Mouse (Mus musculus) thymus, postnatal 10 days (tissue): ENCODE data around the gene Cntn2.
"Not testable (repeated sequence)": the region's sequence is repeated elsewhere in the genome, so short reads cannot be mapped to it uniquely, and the experiment has no call there.

Experiments used
- DNase-seq, 2 experiments: peaks; one replicate each; pipeline ENCODE4 v3.0.0; 2021; ENCODE audit warnings: low spot score in 2 of 2

The Cntn2 gene

GRCm38 (mm10) chr1:132511521-132511920 lies 31.5 kb downstream of the Cntn2 start:
- DNase-seq, result no peak

- DNase-seq, result no peak
Measured at GRCm38 (mm10) chr1:132509771-132510170, 33.3 kb downstream of the Cntn2 start.

- no peak for DNase-seq
Measured at GRCm38 (mm10) chr1:132506656-132507055, 36.4 kb downstream of the Cntn2 start.

- DNase-seq, result no peak
Measured at GRCm38 (mm10) chr1:132506058-132506457, 37.0 kb downstream of the Cntn2 start, which contains the start of gene Tmem81. Tmem81 (plus strand) TSS chr1:132506230.

GRCm38 (mm10) chr1:132505155-132505554 lies 37.9 kb downstream of the Cntn2 start:
- no peak for DNase-seq

- DNase-seq, result no peak
Measured at GRCm38 (mm10) chr1:132500535-132500934, 42.5 kb downstream of the Cntn2 start.

- DNase-seq, result no peak
Measured at GRCm38 (mm10) chr1:132483759-132484158, 59.3 kb downstream of the Cntn2 start.

GRCm38 (mm10) chr1:132483234-132483633 lies 59.8 kb downstream of the Cntn2 start:
- no peak for DNase-seq

GRCm38 (mm10) chr1:132481619-132482018 lies 61.4 kb downstream of the Cntn2 start:
- no peak for DNase-seq

GRCm38 (mm10) chr1:132479438-132479837 lies 63.6 kb downstream of the Cntn2 start:
- no peak for DNase-seq

GRCm38 (mm10) chr1:132476928-132477691 lies 65.9 kb downstream of the Cntn2 start, which contains the start of gene Rbbp5:
Rbbp5 (plus strand) TSS chr1:132477365.
- peak; percentile 76 to 87 for DNase-seq

- DNase-seq, result no peak
Measured at GRCm38 (mm10) chr1:132476575-132476927, 66.5 kb downstream of the Cntn2 start.

GRCm38 (mm10) chr1:132474496-132474895 lies 68.6 kb downstream of the Cntn2 start:
- DNase-seq, result no peak

GRCm38 (mm10) chr1:132472537-132472936 lies 70.5 kb downstream of the Cntn2 start:
- no peak for DNase-seq

GRCm38 (mm10) chr1:132471499-132471898 lies 71.6 kb downstream of the Cntn2 start:
- DNase-seq, result no peak

- no peak for DNase-seq
Measured at GRCm38 (mm10) chr1:132471032-132471431, 72.0 kb downstream of the Cntn2 start.

GRCm38 (mm10) chr1:132470031-132470430 lies 73.0 kb downstream of the Cntn2 start:
- DNase-seq, result not testable (repeated sequence)

GRCm38 (mm10) chr1:132469519-132469918 lies 73.5 kb downstream of the Cntn2 start:
- DNase-seq, result no peak

- DNase-seq, result no peak
Measured at GRCm38 (mm10) chr1:132468926-132469325, 74.1 kb downstream of the Cntn2 start.

- no peak for DNase-seq
Measured at GRCm38 (mm10) chr1:132464651-132465050, 78.4 kb downstream of the Cntn2 start.
